Mouse (Mus musculus): ENCODE results near the gene Gm4881.

- TF ChIP-seq CTCF (IDR thresholded peaks at IDR 0.05; ENCODE audit: low read depth, low read length), result no peak
- TF ChIP-seq POLR2AphosphoS5 (IDR thresholded peaks at IDR 0.05; ENCODE audit: insufficient replicate concordance, low read depth, low read length), result no peak
- TF ChIP-seq GATA1 (IDR thresholded peaks at IDR 0.05; ENCODE audit: borderline replicate concordance, low read length), result no peak
- no peak for TF ChIP-seq TAL1 (conservative IDR thresholded peaks at IDR 0.05; ENCODE audit: low read depth, low read length)
These were observed 66.7 kb downstream of the Gm4881 start for GRCm38 (mm10) chr7:24877588-24877987.
